In the genomic region with DNA sequence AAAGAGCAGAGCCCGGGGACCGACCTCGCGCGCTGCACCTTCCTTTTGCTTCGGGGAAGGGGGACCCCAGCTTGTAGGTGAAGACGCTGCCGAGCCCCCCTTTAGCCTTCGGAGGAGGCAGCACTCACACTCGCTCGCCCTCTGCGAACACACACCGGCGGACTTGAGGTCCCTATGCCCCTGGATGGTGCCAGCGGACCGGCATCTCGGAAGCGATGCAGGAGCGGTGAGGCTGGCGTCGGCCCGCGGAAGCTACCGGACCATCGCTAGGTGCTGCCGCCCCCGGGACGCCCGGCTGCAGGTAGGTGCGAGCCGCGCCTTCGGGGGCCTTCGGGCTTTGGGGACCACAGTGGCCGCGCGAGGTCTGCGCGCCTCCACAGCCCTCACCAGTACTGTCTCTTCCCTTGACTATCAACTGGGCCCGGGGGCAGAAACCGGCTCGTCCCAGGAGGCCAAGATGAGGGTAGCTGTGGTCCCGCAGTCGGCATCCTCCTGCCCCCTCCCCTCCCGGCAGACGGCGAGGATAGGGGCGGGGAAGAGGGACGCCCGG, we compare ENCODE assay signal across 9 mouse cellular contexts. TPM values are rescaled to one million over a fixed set of nuclear protein-coding genes. Genes with fewer than 3 reads are reported as not detected.
DNase-seq lines count a peak whose midpoint lies in the region; ATAC-seq and TF ChIP-seq lines count a peak whose summit lies in the region.
"Had no signal": no experiment of that assay in that cellular context is flagged by ENCODE, and none has a peak within 500 bp of the region (broad histone marks: within the 10 kb centered on the region; RNA-seq: fewer than 3 reads in every experiment).

No protein-coding gene starts in this region.

- H3K4me2 ChIP-seq in embryonic facial prominence, embryonic 14.5 days (ENCODE audit: low read depth, low read length) = peak overlapping the region; percentile 98
- H3K4me2 ChIP-seq in intestine, embryonic 14.5 days (ENCODE audit: low read length) = peak overlapping the region; percentile 96
- peak overlapping the region; percentile 58 for H3K4me2 ChIP-seq in liver, embryonic 16.5 days (ENCODE audit: low read depth, low read length)

- no peak for TF ChIP-seq POLR2A in heart, adult 2 months (IDR thresholded peaks at IDR 0.05; ENCODE audit: insufficient read depth, low read depth, low read length)

- no peaks in the 10 kb centered on the region for H3K9me3 ChIP-seq in embryonic facial prominence, embryonic 14.5 days (ENCODE audit: control insufficient read depth, low read length)
- no peaks in the 10 kb centered on the region for H3K9me3 ChIP-seq in intestine, embryonic 14.5 days (ENCODE audit: control insufficient read depth, low read length)
- H3K9me3 ChIP-seq in liver, embryonic 16.5 days (replicated peaks; ENCODE audit: control insufficient read depth, low read length) = no peaks in the 10 kb centered on the region

- peaks cover 2% of the 10 kb centered on the region for H3K4me1 ChIP-seq in heart, adult 2 months (ENCODE audit: control insufficient read depth, insufficient read depth, low read length)
- H3K4me1 ChIP-seq in embryonic facial prominence, embryonic 14.5 days (ENCODE audit: control insufficient read depth, insufficient read depth, low read length) = no peaks in the 10 kb centered on the region
- H3K4me1 ChIP-seq in intestine, embryonic 14.5 days (replicated peaks; ENCODE audit: control insufficient read depth, insufficient read depth, low read length) = no peaks in the 10 kb centered on the region
- H3K4me1 ChIP-seq in liver, embryonic 16.5 days (ENCODE audit: control insufficient read depth, low read depth, low read length) = no peaks in the 10 kb centered on the region

- peak overlapping the region; percentile 12; the same call in 1 of the 2 replicates for H3K4me3 ChIP-seq in heart, adult 2 months
- H3K4me3 ChIP-seq in embryonic facial prominence, embryonic 14.5 days (ENCODE audit: low read depth, low read length) = peak overlapping the region; percentile 65
- peak overlapping the region; percentile 54 for H3K4me3 ChIP-seq in intestine, embryonic 14.5 days (ENCODE audit: low read depth, low read length)
- H3K4me3 ChIP-seq in liver, embryonic 16.5 days (ENCODE audit: low read depth, low read length) = peak overlapping the region; percentile 45

- H3K36me3 ChIP-seq in heart, adult 2 months (ENCODE audit: control insufficient read depth, insufficient read depth, low read length) = no peaks in the 10 kb centered on the region
- no peaks in the 10 kb centered on the region for H3K36me3 ChIP-seq in embryonic facial prominence, embryonic 14.5 days (ENCODE audit: control insufficient read depth, insufficient read depth, low read length)
- H3K36me3 ChIP-seq in intestine, embryonic 14.5 days (ENCODE audit: control insufficient read depth, insufficient read depth, low read length) = no peaks in the 10 kb centered on the region
- no peaks in the 10 kb centered on the region for H3K36me3 ChIP-seq in liver, embryonic 16.5 days (ENCODE audit: control insufficient read depth, insufficient read depth)
- no peaks in the 10 kb centered on the region for H3K36me3 ChIP-seq in splenic B cell, adult 2 months (ENCODE audit: control insufficient read depth, insufficient read depth, low read length, poor library complexity, severe bottlenecking)

- no peak overlapping the region for H3K27ac ChIP-seq in heart, adult 2 months
- H3K27ac ChIP-seq in embryonic facial prominence, embryonic 14.5 days (replicated peaks; ENCODE audit: low read depth, low read length) = no peak overlapping the region
- H3K27ac ChIP-seq in intestine, embryonic 14.5 days (ENCODE audit: low read depth) = no peak overlapping the region
- H3K27ac ChIP-seq in liver, embryonic 16.5 days (ENCODE audit: low read length) = no peak overlapping the region

- 2% methylated on average over 50 of the region's 50 CpGs for WGBS in heart, adult 2 months
- 0% methylated on average over 23 of the region's 50 CpGs for WGBS in embryonic facial prominence, embryonic 14.5 days
- under 1% methylated on average over 47 of the region's 50 CpGs for WGBS in intestine, embryonic 14.5 days
- 2% methylated on average over 45 of the region's 50 CpGs for WGBS in liver, embryonic 16.5 days (ENCODE audit: insufficient replicate concordance)

- no peak overlapping the region for H3K9ac ChIP-seq in heart, adult 2 months (ENCODE audit: low read depth, low read length)
- H3K9ac ChIP-seq in embryonic facial prominence, embryonic 14.5 days (ENCODE audit: low read depth, low read length) = peak overlapping the region; percentile 67
- peak overlapping the region; percentile 50 for H3K9ac ChIP-seq in intestine, embryonic 14.5 days (ENCODE audit: low read length)
- no peak overlapping the region for H3K9ac ChIP-seq in liver, embryonic 16.5 days (ENCODE audit: low read depth, low read length)

- ATAC-seq in embryonic facial prominence, embryonic 14.5 days (ENCODE audit: low read depth) = peak; percentile 28; the same call in 1 of the 2 replicates
- peak; percentile 38 for ATAC-seq in intestine, embryonic 14.5 days (replicated peaks; ENCODE audit: low FRiP score, low TSS enrichment, low read depth)
- ATAC-seq in liver, embryonic 16.5 days (ENCODE audit: low read depth) = no peak

- TF ChIP-seq EP300 in heart, adult 2 months (IDR thresholded peaks at IDR 0.05; ENCODE audit: insufficient read depth, low read depth, low read length) = no peak

- intact Hi-C loops in heart, adult 2 months (cut with DNase I) = no loop called here

- DNase-seq in heart, adult 2 months = no peak
- DNase-seq in heart, adult 18-20 months = no peak
- DNase-seq in ES-CJ7 (ENCODE audit: low read depth, low spot score) = peak; percentile 16
- DNase-seq in embryonic facial prominence, embryonic 14.5 days (ENCODE audit: low spot score) = peak; percentile 8
- DNase-seq in intestine, embryonic 14.5 days (ENCODE audit: low spot score) = peak; percentile 79
- DNase-seq in splenic B cell, adult 2 months (ENCODE audit: low read depth, low spot score) = peak; percentile 1
- DNase-seq in spleen, postnatal 10 days (ENCODE audit: low spot score in 2 of 2) = no peak

- peaks cover 19% of the 10 kb centered on the region for H3K27me3 ChIP-seq in heart, adult 2 months (ENCODE audit: control insufficient read depth, insufficient read depth, low read length)
- H3K27me3 ChIP-seq in embryonic facial prominence, embryonic 14.5 days (replicated peaks; ENCODE audit: control insufficient read depth, insufficient read depth, low read length) = peaks cover 10% of the 10 kb centered on the region
- H3K27me3 ChIP-seq in intestine, embryonic 14.5 days (replicated peaks; ENCODE audit: control insufficient read depth, insufficient read depth, low read length) = peaks cover 6% of the 10 kb centered on the region; the same call in 1 of the 2 replicates
- peaks cover 30% of the 10 kb centered on the region for H3K27me3 ChIP-seq in liver, embryonic 16.5 days (ENCODE audit: control insufficient read depth, insufficient read depth, low read depth, low read length)
- no peaks in the 10 kb centered on the region for H3K27me3 ChIP-seq in splenic B cell, adult 2 months (ENCODE audit: control insufficient read depth, insufficient read depth, low read length, poor library complexity, severe bottlenecking)

- no peaks in the 10 kb centered on the region for H3K79me2 ChIP-seq in heart, adult 2 months (replicated peaks; ENCODE audit: control insufficient read depth, insufficient read depth, low read length)

- TF ChIP-seq CTCF in heart, adult 2 months (IDR thresholded peaks at IDR 0.05) = no peak

RNA-seq across cellular contexts. Expression of gene Fam19a2, which starts 1.5 kb away (rescaled TPM):
- under 1 TPM; 0.11 to 0.13 TPM for total RNA-seq in heart, adult 2 months (2021)
- not detected in 2 replicates for polyA plus RNA-seq in heart, adult 2 months (2012; rRNA removed)
- not detected for total RNA-seq in heart, adult 18-20 months (2021)
- 2.9 and 4.3 TPM in 2 replicates for polyA plus RNA-seq in embryonic facial prominence, embryonic 14.5 days (2014; fragmentation: Nextera tagmentation; extraction: Ambion mirVana)
- 2.8 and 3.6 TPM in 2 replicates for polyA plus RNA-seq in intestine, embryonic 14.5 days (2014; fragmentation: Nextera tagmentation; extraction: Ambion mirVana)
- 0.24 and 0.30 TPM in 2 replicates for polyA plus RNA-seq in liver, embryonic 16.5 days (2015; fragmentation: Nextera tagmentation; extraction: Ambion mirVana)
- total RNA-seq: hematopoietic stem cell, adult 5-6 weeks had no signal

Comparison
In these comparisons a context has a peak if more than half of its experiments do, and no peak if none do; other contexts are left out.
1. DNase-seq: peak in ES-CJ7 (single experiment), embryonic facial prominence, embryonic 14.5 days (single experiment), intestine, embryonic 14.5 days (single experiment) and splenic B cell, adult 2 months (single experiment); none in heart, adult 2 months (0 of 2), heart, adult 18-20 months (0 of 2) and spleen, postnatal 10 days (0 of 2).
2. H3K4me3 ChIP-seq: peak in every context shown above with its lines; median percentile 65 in embryonic facial prominence, embryonic 14.5 days; 54 in intestine, embryonic 14.5 days; 45 in liver, embryonic 16.5 days; 12 in heart, adult 2 months.
3. H3K9ac ChIP-seq: peak in embryonic facial prominence, embryonic 14.5 days (single experiment) and intestine, embryonic 14.5 days (single experiment); none in heart, adult 2 months (single experiment) and liver, embryonic 16.5 days (single experiment).
4. Peak in every context shown above with its lines, with median percentiles within 50 percentile points of each other: H3K4me2 ChIP-seq.